Comparison of ENCODE assay signal across 10 mouse cellular contexts in genomic region chr10:123004475-123005236, GRCm38 (mm10).
DNase-seq lines count a peak whose midpoint lies in the region; ATAC-seq and TF ChIP-seq lines count a peak whose summit lies in the region.
"Had no signal": no experiment of that assay in that cellular context is flagged by ENCODE, and none has a peak within 500 bp of the region (broad histone marks: within the 10 kb centered on the region; RNA-seq: fewer than 3 reads in every experiment).

No protein-coding gene starts in this region.

- no peak overlapping the region for H3K4me2 ChIP-seq in forebrain, postnatal 0 days (ENCODE audit: low read depth)
- H3K4me2 ChIP-seq in neural tube, embryonic 12.5 days (replicated peaks) = no peak overlapping the region
- H3K4me2 ChIP-seq in neural tube, embryonic 15.5 days = no peak overlapping the region
- no peak overlapping the region for H3K4me2 ChIP-seq in intestine, embryonic 16.5 days (ENCODE audit: low read depth, low read length)

- no peaks in the 10 kb centered on the region for H3K4me1 ChIP-seq in forebrain, embryonic 10.5 days
- no peaks in the 10 kb centered on the region for H3K4me1 ChIP-seq in forebrain, postnatal 0 days (ENCODE audit: insufficient read depth)
- no peaks in the 10 kb centered on the region for H3K4me1 ChIP-seq in neural tube, embryonic 12.5 days
- no peaks in the 10 kb centered on the region for H3K4me1 ChIP-seq in neural tube, embryonic 15.5 days
- H3K4me1 ChIP-seq in intestine, embryonic 16.5 days (ENCODE audit: control insufficient read depth, insufficient read depth, low read length) = 0 out of 2 replicates have a peak, but pooled peaks cover 2% of the 10 kb centered on the region

- 0 out of 2 replicates have a peak overlapping the region, but pooled peaks have one; percentile 35 for H3K27ac ChIP-seq in forebrain, embryonic 10.5 days
- no peak overlapping the region for H3K27ac ChIP-seq in forebrain, postnatal 0 days (ENCODE audit: low read depth, low read length)
- H3K27ac ChIP-seq in neural tube, embryonic 12.5 days = no peak overlapping the region
- no peak overlapping the region for H3K27ac ChIP-seq in neural tube, embryonic 15.5 days (replicated peaks)
- H3K27ac ChIP-seq in intestine, embryonic 16.5 days (ENCODE audit: low read length) = peak overlapping the region; percentile 41; the same call in 1 of the 2 replicates

- peaks cover 61% of the 10 kb centered on the region for H3K36me3 ChIP-seq in forebrain, embryonic 10.5 days (replicated peaks)
- peaks cover 55% of the 10 kb centered on the region for H3K36me3 ChIP-seq in forebrain, postnatal 0 days (ENCODE audit: insufficient read depth)
- peaks cover 31% of the 10 kb centered on the region for H3K36me3 ChIP-seq in neural tube, embryonic 12.5 days
- H3K36me3 ChIP-seq in neural tube, embryonic 15.5 days = peaks cover 45% of the 10 kb centered on the region
- peaks cover 14% of the 10 kb centered on the region for H3K36me3 ChIP-seq in intestine, embryonic 16.5 days (ENCODE audit: control insufficient read depth, insufficient read depth, low read length)

- H3K9ac ChIP-seq in forebrain, postnatal 0 days = no peak overlapping the region
- H3K9ac ChIP-seq in neural tube, embryonic 12.5 days = no peak overlapping the region
- H3K9ac ChIP-seq in neural tube, embryonic 15.5 days (replicated peaks) = no peak overlapping the region
- H3K9ac ChIP-seq in intestine, embryonic 16.5 days (ENCODE audit: low read depth, low read length) = no peak overlapping the region

- intact Hi-C loops in left cerebral cortex, postnatal 4 days (cut with DNase I) = loop anchor here (2.0 to 5.0 kb wide), 2 partner anchors 202 to 452 kb away; no protein-coding TSS in a partner anchor

- H3K4me3 ChIP-seq in forebrain, embryonic 10.5 days = no peak overlapping the region
- H3K4me3 ChIP-seq in forebrain, postnatal 0 days (ENCODE audit: low read depth, low read length) = no peak overlapping the region
- H3K4me3 ChIP-seq in neural tube, embryonic 12.5 days = no peak overlapping the region
- H3K4me3 ChIP-seq in neural tube, embryonic 15.5 days (replicated peaks) = no peak overlapping the region
- H3K4me3 ChIP-seq in intestine, embryonic 16.5 days (ENCODE audit: low read length) = no peak overlapping the region

- H3K27me3 ChIP-seq in forebrain, embryonic 10.5 days (ENCODE audit: poor library complexity, severe bottlenecking) = no peaks in the 10 kb centered on the region
- H3K27me3 ChIP-seq in forebrain, postnatal 0 days (ENCODE audit: insufficient read depth, low read length) = no peaks in the 10 kb centered on the region
- H3K27me3 ChIP-seq in neural tube, embryonic 12.5 days (replicated peaks) = no peaks in the 10 kb centered on the region
- no peaks in the 10 kb centered on the region for H3K27me3 ChIP-seq in neural tube, embryonic 15.5 days (replicated peaks)
- no peaks in the 10 kb centered on the region for H3K27me3 ChIP-seq in intestine, embryonic 16.5 days (replicated peaks; ENCODE audit: control insufficient read depth, insufficient read depth, low read length)

- TF ChIP-seq CTCF in forebrain, postnatal 0 days (IDR thresholded peaks at IDR 0.05; ENCODE audit: low read depth) = no peak

- ATAC-seq in forebrain, postnatal 0 days = no peak
- ATAC-seq in neural tube, embryonic 12.5 days (ENCODE audit: low FRiP score, low read depth) = peak; percentile 65; the same call in 1 of the 2 replicates
- no peak for ATAC-seq in neural tube, embryonic 15.5 days (ENCODE audit: low FRiP score)
- peak; percentile 71 for ATAC-seq in intestine, embryonic 16.5 days

- no peak for DNase-seq in forebrain, embryonic 10.5 days (ENCODE audit: extremely low spot score, low spot score)
- no peak for DNase-seq in forebrain, postnatal 0 days
- DNase-seq in testis, postnatal 10 days (ENCODE audit: low spot score) = no peak
- no peak for DNase-seq in cerebellum, postnatal 36 days
- no peak for DNase-seq in left cerebral cortex, postnatal 4 days
- DNase-seq: adrenal gland, postnatal 14 days; heart, postnatal 14 days had no signal

- 86% methylated on average over 15 of the region's 15 CpGs for WGBS in forebrain, embryonic 10.5 days
- 80% methylated on average over 15 of the region's 15 CpGs for WGBS in forebrain, postnatal 0 days
- WGBS in neural tube, embryonic 12.5 days = 81% methylated on average over 15 of the region's 15 CpGs
- WGBS in neural tube, embryonic 15.5 days = 83% methylated on average over 15 of the region's 15 CpGs
- WGBS in intestine, embryonic 16.5 days = 69% methylated on average over 15 of the region's 15 CpGs

- H3K9me3 ChIP-seq in forebrain, embryonic 10.5 days = no peaks in the 10 kb centered on the region
- H3K9me3 ChIP-seq in forebrain, postnatal 0 days (ENCODE audit: low read length) = no peaks in the 10 kb centered on the region
- no peaks in the 10 kb centered on the region for H3K9me3 ChIP-seq in neural tube, embryonic 12.5 days
- no peaks in the 10 kb centered on the region for H3K9me3 ChIP-seq in neural tube, embryonic 15.5 days (replicated peaks)
- H3K9me3 ChIP-seq in intestine, embryonic 16.5 days (ENCODE audit: control insufficient read depth, low read length) = no peaks in the 10 kb centered on the region

Comparison
In these comparisons a context has a peak if more than half of its experiments do, and no peak if none do; other contexts are left out.
1. H3K27ac ChIP-seq: peak in forebrain, embryonic 10.5 days (single experiment) and intestine, embryonic 16.5 days (single experiment); none in forebrain, postnatal 0 days (single experiment), neural tube, embryonic 12.5 days (single experiment) and neural tube, embryonic 15.5 days (single experiment).
2. ATAC-seq: peak in neural tube, embryonic 12.5 days (single experiment) and intestine, embryonic 16.5 days (single experiment); none in forebrain, postnatal 0 days (single experiment) and neural tube, embryonic 15.5 days (single experiment).